Mouse (Mus musculus) frontal cortex, adult (tissue): ENCODE results near the gene Gm4869.

Experiments used
- ATAC-seq: cut with Nextera tagmentation; 2 replicates; pipeline ENCODE4 v1.9.2; 2017; ENCODE audit warnings: mild to moderate bottlenecking, moderate library complexity, mixed read lengths; ENCODE audit not compliant: low TSS enrichment

Gene Gm4869

GRCm38 (mm10) chr5:140521196-140521595, 75.8 kb downstream of the Gm4869 start:
- ATAC-seq: no peak

GRCm38 (mm10) chr5:140526754-140527153, 81.3 kb downstream of the Gm4869 start:
- peak; percentile 52; the same call in 1 of the 2 replicates for ATAC-seq

- ATAC-seq: no peak
Observed at GRCm38 (mm10) chr5:140538111-140538683, 92.8 kb downstream of the Gm4869 start.

- ATAC-seq: peak; percentile 51
Observed at GRCm38 (mm10) chr5:140540106-140540505, 94.7 kb downstream of the Gm4869 start.

- ATAC-seq: peak; percentile 47
Observed at GRCm38 (mm10) chr5:140542811-140543575, 97.5 kb downstream of the Gm4869 start.
